Mouse (Mus musculus) heart, embryonic 13.5 days (tissue): ENCODE results near the gene Plod3. TPM values are rescaled to one million over a fixed set of nuclear protein-coding genes. Genes with fewer than 3 reads are reported as not detected.
"Not testable (repeated sequence)": the region's sequence is repeated elsewhere in the genome, so short reads cannot be mapped to it uniquely, and the experiment has no call there.

ENCODE experiments used
- ATAC-seq: fragments of 200-750 bp; cut with Nextera tagmentation; 2 replicates; pipeline ENCODE4 v1.8.0; 2017; ENCODE audit warnings: moderate TSS enrichment; ENCODE audit not compliant: insufficient number of reproducible peaks, low FRiP score, low TSS enrichment; ENCODE audit errors: extremely low read depth
- H3K27ac ChIP-seq: fragments of 300-500 bp; sonication (generic); replicated peaks from 2 replicates; pipeline ENCODE4 v1.5.1; 2015; ENCODE audit warnings: moderate library complexity, mild to moderate bottlenecking, inconsistent platforms
- H3K27me3 ChIP-seq: fragments of 300-500 bp; sonication (generic); replicated peaks from 2 replicates; pipeline ENCODE4 v1.6.1; 2015; ENCODE audit warnings: mild to moderate bottlenecking, inconsistent platforms
- H3K36me3 ChIP-seq: fragments of 300-500 bp; sonication (generic); 2 replicates; pipeline ENCODE4 v1.6.1; 2015; ENCODE audit warnings: mild to moderate bottlenecking, inconsistent platforms
- H3K4me1 ChIP-seq: fragments of 300-500 bp; sonication (generic); 2 replicates; pipeline ENCODE4 v1.6.1; 2015; ENCODE audit warnings: inconsistent platforms
- H3K4me2 ChIP-seq: fragments of 300-500 bp; sonication (generic); 2 replicates; pipeline ENCODE4 v1.6.1; 2015; ENCODE audit warnings: inconsistent platforms, mild to moderate bottlenecking, moderate library complexity
- H3K4me3 ChIP-seq: fragments of 300-500 bp; sonication (generic); 2 replicates; pipeline ENCODE4 v1.5.1; 2015; ENCODE audit warnings: moderate library complexity, mild to moderate bottlenecking, inconsistent platforms
- H3K9ac ChIP-seq: fragments of 300-500 bp; sonication (generic); 2 replicates; pipeline ENCODE4 v1.6.1; 2015; ENCODE audit warnings: inconsistent platforms, mild to moderate bottlenecking, moderate library complexity
- H3K9me3 ChIP-seq: fragments of 300-500 bp; sonication (generic); 2 replicates; pipeline ENCODE4 v1.6.1; 2016; ENCODE audit warnings: inconsistent platforms
- WGBS: fragments of 180-500 bp; shearing (Covaris S2); methylation state at CpG from one replicate; pipeline ENCODE4 v1.1.7; 2015; ENCODE audit warnings: mixed read lengths; 5-methylcytosine and 5-hydroxymethylcytosine counted together
- polyA plus RNA-seq: library from polyadenylated mRNA; unstranded; fragments of >200 nt; fragmentation: Nextera tagmentation; extraction: Ambion mirVana; gene quantifications from 2 replicates; pipeline ENCODE4 v1.2.1, GENCODE M21; 2015

Gene Plod3
- 43.2 and 45.6 TPM in 2 replicates for polyA plus RNA-seq

- peaks cover 50% of the 10 kb centered on the region for H3K36me3 ChIP-seq
- peaks cover 19% of the 10 kb centered on the region for H3K4me1 ChIP-seq
- H3K4me2 ChIP-seq, result peak within 1 kb of the TSS; percentile 87
- H3K4me3 ChIP-seq, result peak within 1 kb of the TSS; percentile 82
- no peaks in the 10 kb centered on the region for H3K9me3 ChIP-seq
- H3K9ac ChIP-seq, result peak within 1 kb of the TSS; percentile 96
- no peaks in the 10 kb centered on the region for H3K27me3 ChIP-seq
- peak; percentile 85 for ATAC-seq
- peak within 1 kb of the TSS; percentile 90 for H3K27ac ChIP-seq
- WGBS, result 0% methylated on average over 26 of the region's 26 CpGs
These were observed at the start of gene Plod3 for GRCm38 (mm10) chr5:136986695-136987137. TSS of gene Plod3 (plus strand) at chr5:136987019.

GRCm38 (mm10) chr5:136937621-136938020 lies 49.2 kb upstream of the Plod3 start:
- Histone ChIP-seq H3K4me3 (no peak overlapping the region), H3K4me1 (peaks cover 3% of the 10 kb centered on the region; the same call in 1 of the 2 replicates), H3K9me3 (no peaks in the 10 kb centered on the region), H3K27me3 (no peaks in the 10 kb centered on the region), H3K9ac (no peak overlapping the region), H3K36me3 (no peaks in the 10 kb centered on the region), H3K27ac (no peak overlapping the region), H3K4me2 (no peak overlapping the region)
- WGBS, result 85% methylated on average over 5 of the region's 5 CpGs
- ATAC-seq, result no peak

- no peaks in the 10 kb centered on the region for H3K9me3 ChIP-seq
- no peak for ATAC-seq
- H3K27ac ChIP-seq, result no peak overlapping the region
- WGBS, result 57% methylated on average over 7 of the region's 7 CpGs
- H3K4me2 ChIP-seq, result no peak overlapping the region
- H3K36me3 ChIP-seq, result no peaks in the 10 kb centered on the region
- H3K9ac ChIP-seq, result no peak overlapping the region
- no peaks in the 10 kb centered on the region for H3K27me3 ChIP-seq
- no peak overlapping the region for H3K4me3 ChIP-seq
- H3K4me1 ChIP-seq, result peaks cover 8% of the 10 kb centered on the region; the same call in 1 of the 2 replicates
These were observed 47.5 kb upstream of the Plod3 start for GRCm38 (mm10) chr5:136939284-136939683.

GRCm38 (mm10) chr5:136940029-136940428 lies 46.8 kb upstream of the Plod3 start:
- H3K4me2 ChIP-seq, H3K4me3 ChIP-seq, ATAC-seq, H3K9ac ChIP-seq, H3K27me3 ChIP-seq, H3K27ac ChIP-seq, H3K9me3 ChIP-seq, H3K4me1 ChIP-seq, H3K36me3 ChIP-seq: not testable (repeated sequence)
- 79% methylated on average over 6 of the region's 6 CpGs for WGBS

GRCm38 (mm10) chr5:136940845-136941560 lies 45.8 kb upstream of the Plod3 start:
- Histone ChIP-seq H3K4me1 (peaks cover 8% of the 10 kb centered on the region; the same call in 1 of the 2 replicates), H3K27ac (no peak overlapping the region), H3K27me3 (no peaks in the 10 kb centered on the region), H3K9me3 (no peaks in the 10 kb centered on the region), H3K36me3 (no peaks in the 10 kb centered on the region), H3K4me3 (no peak overlapping the region), H3K9ac (no peak overlapping the region), H3K4me2 (no peak overlapping the region)
- ATAC-seq, result no peak
- 79% methylated on average over 12 of the region's 12 CpGs for WGBS

- no peak for ATAC-seq
- 56% methylated on average over 3 of the region's 3 CpGs for WGBS
These were observed 44.0 kb upstream of the Plod3 start for GRCm38 (mm10) chr5:136942781-136943180.

GRCm38 (mm10) chr5:136943382-136943781 lies 43.4 kb upstream of the Plod3 start:
- Histone ChIP-seq H3K4me2 (no peak overlapping the region), H3K27ac (no peak overlapping the region), H3K9me3 (no peaks in the 10 kb centered on the region), H3K27me3 (no peaks in the 10 kb centered on the region), H3K9ac (no peak overlapping the region), H3K4me1 (peaks cover 8% of the 10 kb centered on the region; the same call in 1 of the 2 replicates), H3K36me3 (no peaks in the 10 kb centered on the region), H3K4me3 (no peak overlapping the region)
- 67% methylated on average over 2 of the region's 2 CpGs for WGBS
- no peak for ATAC-seq

More at GRCm38 (mm10) chr5:136942781-136943180, 44.0 kb upstream of the Plod3 start:
- no peaks in the 10 kb centered on the region for H3K36me3 ChIP-seq
- H3K27ac ChIP-seq, result 0 out of 2 replicates have a peak overlapping the region, but pooled peaks have one; percentile 24
- H3K4me1 ChIP-seq, result peaks cover 8% of the 10 kb centered on the region; the same call in 1 of the 2 replicates
- no peaks in the 10 kb centered on the region for H3K9me3 ChIP-seq
- no peaks in the 10 kb centered on the region for H3K27me3 ChIP-seq
- no peak overlapping the region for H3K4me3 ChIP-seq
- no peak overlapping the region for H3K4me2 ChIP-seq
- H3K9ac ChIP-seq, result no peak overlapping the region

GRCm38 (mm10) chr5:136945084-136945483 lies 41.7 kb upstream of the Plod3 start:
- no peak overlapping the region for H3K27ac ChIP-seq
- 70% methylated on average over 12 of the region's 12 CpGs for WGBS
- no peak overlapping the region for H3K4me3 ChIP-seq
- no peaks in the 10 kb centered on the region for H3K9me3 ChIP-seq
- no peak overlapping the region for H3K4me2 ChIP-seq
- no peaks in the 10 kb centered on the region for H3K36me3 ChIP-seq
- no peaks in the 10 kb centered on the region for H3K27me3 ChIP-seq
- ATAC-seq, result no peak
- no peak overlapping the region for H3K9ac ChIP-seq
- H3K4me1 ChIP-seq, result peaks cover 8% of the 10 kb centered on the region; the same call in 1 of the 2 replicates

- H3K4me3 ChIP-seq, result no peak overlapping the region
- H3K27ac ChIP-seq, result no peak overlapping the region
- ATAC-seq, result no peak
- no peaks in the 10 kb centered on the region; the same call in 1 of the 2 replicates for H3K27me3 ChIP-seq
- H3K9me3 ChIP-seq, result no peaks in the 10 kb centered on the region
- peaks cover 7% of the 10 kb centered on the region; the same call in 1 of the 2 replicates for H3K4me1 ChIP-seq
- no peaks in the 10 kb centered on the region for H3K36me3 ChIP-seq
- no peak overlapping the region for H3K4me2 ChIP-seq
- H3K9ac ChIP-seq, result no peak overlapping the region
These were observed 38.9 kb upstream of the Plod3 start for GRCm38 (mm10) chr5:136947874-136948273.

GRCm38 (mm10) chr5:136949551-136950336 lies 37.1 kb upstream of the Plod3 start:
- not testable (repeated sequence) for H3K4me2 ChIP-seq, H3K9me3 ChIP-seq, H3K36me3 ChIP-seq, H3K4me3 ChIP-seq, H3K27me3 ChIP-seq, H3K27ac ChIP-seq, ATAC-seq, H3K9ac ChIP-seq
- H3K4me1 ChIP-seq, result peaks cover 16% of the 10 kb centered on the region
- 77% methylated on average over 14 of the region's 14 CpGs for WGBS

- no peak overlapping the region for H3K9ac ChIP-seq
- H3K9me3 ChIP-seq, result no peaks in the 10 kb centered on the region
- no peak overlapping the region for H3K4me3 ChIP-seq
- H3K4me1 ChIP-seq, result peaks cover 17% of the 10 kb centered on the region
- WGBS, result 85% methylated on average over 6 of the region's 6 CpGs
- no peak overlapping the region for H3K4me2 ChIP-seq
- no peaks in the 10 kb centered on the region for H3K36me3 ChIP-seq
- H3K27ac ChIP-seq, result no peak overlapping the region
- H3K27me3 ChIP-seq, result no peaks in the 10 kb centered on the region; the same call in 1 of the 2 replicates
- ATAC-seq, result no peak
These were observed 36.3 kb upstream of the Plod3 start for GRCm38 (mm10) chr5:136950521-136950920.
